Mouse (Mus musculus) left cerebral cortex, adult 8-10 months (tissue): ENCODE measurements around the gene Trim43a. TPM values are rescaled to one million over a fixed set of nuclear protein-coding genes. Genes with fewer than 3 reads are reported as not detected.

Source experiments
- total RNA-seq, 4 experiments: library from RNA; stranded (reverse); gene quantifications; 2 replicates each; pipeline ENCODE4 v1.2.4; 2022

The Trim43a gene
- total RNA-seq, 4 experiments from 2014 or later: 0.89 to 2.7 (median 1.6) TPM

Other genes with a start within 250 kb of the Trim43a start
- gene Snx14, start 141.9 kb upstream of the Trim43a start, total RNA-seq: 10 to 100 TPM; 49.4 to 57.4 (median 53.1) TPM
- gene Gm20537, start 124.3 kb upstream of the Trim43a start, total RNA-seq: not detected
- 10 to 100 TPM; 60.8 to 67.3 (median 62.1) TPM for gene Syncrip, start 98.3 kb upstream of the Trim43a start, total RNA-seq
- gene Zfp949, start 32.9 kb upstream of the Trim43a start, total RNA-seq: 10 to 100 TPM; 23.3 to 30.1 (median 28.9) TPM
- 10 to 100 TPM; 24.7 to 38.2 (median 27.9) TPM for gene Mthfsl, start 139.4 kb downstream of the Trim43a start, total RNA-seq
- 1 to 10 TPM in 2 of 4 experiments, under 1 TPM in 1, not detected in 1; 0.59 to 1.3 (median 1.1) TPM for gene Bcl2a1d, start 151.0 kb downstream of the Trim43a start, total RNA-seq